Mouse (Mus musculus): ENCODE results near the gene Gm11172. TPM values are rescaled to one million over a fixed set of nuclear protein-coding genes. Genes with fewer than 3 reads are reported as not detected.

Gm11172 gene
- total and polyA plus RNA-seq, 2 experiments from 2014 or later, result not detected

GRCm38 (mm10) chr16:10784793-10785370 lies 27.8 kb upstream of the Gm11172 start:
- Histone ChIP-seq H3K36me3 (ENCODE audit: insufficient read depth, low read length) (no peaks in the 10 kb centered on the region), H3K4me3 (ENCODE audit: low read length) (peak overlapping the region; percentile 74), H3K9ac (replicated peaks; ENCODE audit: low read length) (peak overlapping the region; percentile 80), H3K4me1 (ENCODE audit: insufficient read depth, low read length) (peaks cover 7% of the 10 kb centered on the region), H3K4me2 (ENCODE audit: low read depth, low read length) (peak overlapping the region; percentile 99), H3K27ac (peak overlapping the region; percentile 90), H3K9me3 (ENCODE audit: low read length) (no peaks in the 10 kb centered on the region), H3K27me3 (ENCODE audit: insufficient read depth, low read length) (no peaks in the 10 kb centered on the region)
- ATAC-seq, result peak; percentile 85
- peak; percentile 75 for TF ChIP-seq CTCF (IDR thresholded peaks at IDR 0.05; ENCODE audit: low read depth)
- DNase-seq (ENCODE audit: low spot score), result peak; percentile 93
- under 1% methylated on average over 52 of the region's 55 CpGs for WGBS

- H3K27ac ChIP-seq, result peak within 1 kb of the TSS; percentile 90
- ATAC-seq (peak; percentile 88), DNase-seq (ENCODE audit: low spot score) (peak; percentile 90)
- TF ChIP-seq CTCF (IDR thresholded peaks at IDR 0.05; ENCODE audit: low read depth), result no peak
- peak within 1 kb of the TSS; percentile 80 for H3K9ac ChIP-seq (replicated peaks; ENCODE audit: low read length)
- H3K4me3 ChIP-seq (ENCODE audit: low read length), result peak within 1 kb of the TSS; percentile 74
- peaks cover 7% of the 10 kb centered on the region for H3K4me1 ChIP-seq (ENCODE audit: insufficient read depth, low read length)
- H3K4me2 ChIP-seq (ENCODE audit: low read depth, low read length), result peak within 1 kb of the TSS; percentile 99
- WGBS, result under 1% methylated on average over 59 of the region's 59 CpGs
- no peaks in the 10 kb centered on the region for H3K27me3 ChIP-seq (ENCODE audit: insufficient read depth, low read length)
- no peaks in the 10 kb centered on the region for H3K36me3 ChIP-seq (ENCODE audit: insufficient read depth, low read length)
- no peaks in the 10 kb centered on the region for H3K9me3 ChIP-seq (ENCODE audit: low read length)
Observed at GRCm38 (mm10) chr16:10785371-10786231, 27.1 kb upstream of the Gm11172 start, which contains the start of gene Socs1. Gene Socs1 (minus strand): TSS chr16:10785536.

- 1% methylated on average over 9 of the region's 9 CpGs for WGBS
Observed at GRCm38 (mm10) chr16:10786288-10786687, 26.4 kb upstream of the Gm11172 start.

GRCm38 (mm10) chr16:10786782-10787547 lies 25.8 kb upstream of the Gm11172 start:
- no peak overlapping the region for H3K4me3 ChIP-seq (ENCODE audit: low read length)
- H3K4me1 ChIP-seq (ENCODE audit: insufficient read depth, low read length), result peaks cover 7% of the 10 kb centered on the region
- H3K27me3 ChIP-seq (ENCODE audit: insufficient read depth, low read length), result no peaks in the 10 kb centered on the region
- ATAC-seq, result no peak
- no peak for DNase-seq (ENCODE audit: low spot score)
- no peak overlapping the region for H3K4me2 ChIP-seq (ENCODE audit: low read depth, low read length)
- H3K36me3 ChIP-seq (ENCODE audit: insufficient read depth, low read length), result no peaks in the 10 kb centered on the region
- no peaks in the 10 kb centered on the region for H3K9me3 ChIP-seq (ENCODE audit: low read length)
- H3K9ac ChIP-seq (replicated peaks; ENCODE audit: low read length), result no peak overlapping the region
- WGBS, result 55% methylated on average over 4 of the region's 4 CpGs
- no peak overlapping the region for H3K27ac ChIP-seq
- no peak for TF ChIP-seq CTCF (IDR thresholded peaks at IDR 0.05; ENCODE audit: low read depth)

More at GRCm38 (mm10) chr16:10786288-10786687, 26.4 kb upstream of the Gm11172 start:
- Histone ChIP-seq H3K4me1 (ENCODE audit: insufficient read depth, low read length) (peaks cover 7% of the 10 kb centered on the region), H3K27ac (peak overlapping the region; percentile 90), H3K9me3 (ENCODE audit: low read length) (no peaks in the 10 kb centered on the region), H3K27me3 (ENCODE audit: insufficient read depth, low read length) (no peaks in the 10 kb centered on the region), H3K4me2 (ENCODE audit: low read depth, low read length) (peak overlapping the region; percentile 99), H3K9ac (replicated peaks; ENCODE audit: low read length) (peak overlapping the region; percentile 80), H3K4me3 (ENCODE audit: low read length) (peak overlapping the region; percentile 74), H3K36me3 (ENCODE audit: insufficient read depth, low read length) (no peaks in the 10 kb centered on the region)
- TF ChIP-seq CTCF (IDR thresholded peaks at IDR 0.05; ENCODE audit: low read depth), result peak; percentile 90
- DNase-seq (ENCODE audit: low spot score), result peak; percentile 95
- peak; percentile 48 for ATAC-seq

- ATAC-seq (no peak), DNase-seq (ENCODE audit: low spot score) (no peak)
- Histone ChIP-seq H3K4me3 (ENCODE audit: low read length) (no peak overlapping the region), H3K9ac (replicated peaks; ENCODE audit: low read length) (no peak overlapping the region), H3K27me3 (ENCODE audit: insufficient read depth, low read length) (no peaks in the 10 kb centered on the region), H3K36me3 (ENCODE audit: insufficient read depth, low read length) (no peaks in the 10 kb centered on the region), H3K4me2 (ENCODE audit: low read depth, low read length) (no peak overlapping the region), H3K9me3 (ENCODE audit: low read length) (no peaks in the 10 kb centered on the region), H3K4me1 (ENCODE audit: insufficient read depth, low read length) (peaks cover 7% of the 10 kb centered on the region), H3K27ac (no peak overlapping the region)
- WGBS, result 76% methylated on average over 7 of the region's 7 CpGs
- TF ChIP-seq CTCF (IDR thresholded peaks at IDR 0.05; ENCODE audit: low read depth), result 0 out of 2 replicates have a peak, but pooled peaks have one; percentile 22
Observed at GRCm38 (mm10) chr16:10787548-10788058, 25.1 kb upstream of the Gm11172 start.

- ATAC-seq (no peak), DNase-seq (ENCODE audit: low spot score) (no peak)
- WGBS, result 53% methylated on average over 16 of the region's 16 CpGs
- H3K4me2 ChIP-seq (ENCODE audit: low read depth, low read length), result no peak within 1 kb of the TSS
- H3K4me3 ChIP-seq (ENCODE audit: low read length), result no peak within 1 kb of the TSS
- H3K27me3 ChIP-seq (ENCODE audit: insufficient read depth, low read length), result no peaks in the 10 kb centered on the region
- H3K36me3 ChIP-seq (ENCODE audit: insufficient read depth, low read length), result no peaks in the 10 kb centered on the region
- TF ChIP-seq CTCF (IDR thresholded peaks at IDR 0.05; ENCODE audit: low read depth), result no peak
- no peak within 1 kb of the TSS for H3K9ac ChIP-seq (replicated peaks; ENCODE audit: low read length)
- H3K9me3 ChIP-seq (ENCODE audit: low read length), result no peaks in the 10 kb centered on the region
- no peak within 1 kb of the TSS for H3K27ac ChIP-seq
- peaks cover 7% of the 10 kb centered on the region for H3K4me1 ChIP-seq (ENCODE audit: insufficient read depth, low read length)
Observed at GRCm38 (mm10) chr16:10788271-10788670, 24.4 kb upstream of the Gm11172 start, which contains the start of gene Tnp2. Gene Tnp2 (minus strand): TSS chr16:10788660.

Measured in hindbrain, postnatal 0 days (tissue).